Mouse (Mus musculus) neural tube, embryonic 12.5 days (tissue): ENCODE results near the gene Alx3. TPM values are rescaled to one million over a fixed set of nuclear protein-coding genes. Genes with fewer than 3 reads are reported as not detected.

Source experiments
- ATAC-seq: fragments of 200-750 bp; cut with Nextera tagmentation; 2 replicates; pipeline ENCODE4 v1.8.0; 2017; ENCODE audit warnings: low read depth, mild to moderate bottlenecking, moderate TSS enrichment, moderate library complexity; ENCODE audit not compliant: low FRiP score
- H3K27ac ChIP-seq: fragments of 300-500 bp; sonication (generic); 2 replicates; pipeline ENCODE4 v1.5.1; 2016
- H3K27me3 ChIP-seq: fragments of 300-500 bp; sonication (generic); replicated peaks from 2 replicates; pipeline ENCODE4 v1.6.1; 2016; ENCODE audit warnings: mild to moderate bottlenecking
- H3K36me3 ChIP-seq: fragments of 300-500 bp; sonication (generic); 2 replicates; pipeline ENCODE4 v1.6.1; 2016; ENCODE audit warnings: mild to moderate bottlenecking
- H3K4me1 ChIP-seq: fragments of 300-500 bp; sonication (generic); 2 replicates; pipeline ENCODE4 v1.6.1; 2016
- H3K4me2 ChIP-seq: fragments of 300-500 bp; sonication (generic); replicated peaks from 2 replicates; pipeline ENCODE4 v1.6.1; 2016; ENCODE audit warnings: mild to moderate bottlenecking
- H3K4me3 ChIP-seq: fragments of 300-500 bp; sonication (generic); 2 replicates; pipeline ENCODE4 v1.5.1; 2016
- H3K9ac ChIP-seq: fragments of 300-500 bp; sonication (generic); 2 replicates; pipeline ENCODE4 v1.6.1; 2016; ENCODE audit warnings: mild to moderate bottlenecking
- H3K9me3 ChIP-seq: fragments of 300-500 bp; sonication (generic); 2 replicates; pipeline ENCODE4 v1.6.1; 2016; ENCODE audit warnings: mild to moderate bottlenecking
- WGBS: fragments of 180-500 bp; shearing (Covaris S2); methylation state at CpG from one replicate; pipeline ENCODE4 v1.1.7; 2016; 5-methylcytosine and 5-hydroxymethylcytosine counted together
- polyA plus RNA-seq: library from polyadenylated mRNA; unstranded; fragments of >200 nt; fragmentation: Nextera tagmentation; extraction: Ambion mirVana; gene quantifications from 2 replicates; pipeline ENCODE4 v1.2.1, GENCODE M21; 2016

Gene Alx3
- polyA plus RNA-seq, 1 experiment from 2014 or later = 0.33 TPM

DNA sequence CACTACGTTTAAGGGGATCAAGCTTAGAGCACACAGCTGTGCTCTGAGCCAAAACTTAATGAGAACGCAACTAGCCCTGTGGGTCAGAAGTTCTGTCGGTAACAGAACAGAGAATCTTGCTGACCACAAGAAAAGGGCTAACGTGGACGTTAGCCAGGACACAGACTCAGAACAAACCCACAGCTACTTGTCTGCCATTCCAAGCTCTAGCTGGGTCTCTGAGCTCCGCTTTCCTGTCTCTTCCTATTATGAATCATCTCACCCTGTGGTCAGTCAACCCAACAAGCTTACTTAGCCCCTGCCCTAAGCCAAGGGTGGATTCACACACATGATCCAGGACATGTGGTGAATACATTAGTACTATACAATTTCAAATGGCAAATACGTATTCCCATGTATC is 27.1 kb upstream of the Alx3 start:
- H3K9me3 ChIP-seq = no peaks in the 10 kb centered on the region
- WGBS = 88% methylated on average over 7 of the region's 7 CpGs
- no peak overlapping the region for H3K9ac ChIP-seq
- H3K27ac ChIP-seq = no peak overlapping the region
- H3K4me1 ChIP-seq = peaks cover 11% of the 10 kb centered on the region
- H3K36me3 ChIP-seq = no peaks in the 10 kb centered on the region
- H3K4me3 ChIP-seq = no peak overlapping the region
- H3K4me2 ChIP-seq = no peak overlapping the region
- ATAC-seq = no peak
- H3K27me3 ChIP-seq = peaks cover 6% of the 10 kb centered on the region; the same call in 1 of the 2 replicates

GRCm38 (mm10) chr3:107568721-107569120 is 26.1 kb upstream of the Alx3 start:
- 72% methylated on average over 4 of the region's 4 CpGs for WGBS
- Histone ChIP-seq H3K27ac (no peak overlapping the region), H3K4me2 (no peak overlapping the region), H3K9me3 (no peaks in the 10 kb centered on the region), H3K4me3 (no peak overlapping the region), H3K36me3 (no peaks in the 10 kb centered on the region), H3K4me1 (peaks cover 6% of the 10 kb centered on the region), H3K9ac (no peak overlapping the region), H3K27me3 (peaks cover 6% of the 10 kb centered on the region; the same call in 1 of the 2 replicates)
- no peak for ATAC-seq

- no peak overlapping the region for H3K27ac ChIP-seq
Measured at GRCm38 (mm10) chr3:107571205-107571604, 23.6 kb upstream of the Alx3 start.

GRCm38 (mm10) chr3:107576807-107577206 is 18.0 kb upstream of the Alx3 start:
- H3K27me3 ChIP-seq = peaks cover 23% of the 10 kb centered on the region
- no peak overlapping the region for H3K4me3 ChIP-seq
- no peak overlapping the region for H3K27ac ChIP-seq
- no peaks in the 10 kb centered on the region for H3K36me3 ChIP-seq
- H3K4me1 ChIP-seq = no peaks in the 10 kb centered on the region
- H3K9me3 ChIP-seq = no peaks in the 10 kb centered on the region
- no peak overlapping the region for H3K9ac ChIP-seq
- no peak overlapping the region for H3K4me2 ChIP-seq
- 92% methylated on average over 3 of the region's 3 CpGs for WGBS
- ATAC-seq = no peak

More at GRCm38 (mm10) chr3:107571205-107571604, 23.6 kb upstream of the Alx3 start:
- no peaks in the 10 kb centered on the region for H3K9me3 ChIP-seq
- H3K9ac ChIP-seq = no peak overlapping the region
- H3K36me3 ChIP-seq = no peaks in the 10 kb centered on the region
- peaks cover 6% of the 10 kb centered on the region; the same call in 1 of the 2 replicates for H3K27me3 ChIP-seq
- no peak for ATAC-seq
- no peak overlapping the region for H3K4me3 ChIP-seq
- 56% methylated on average over 2 of the region's 2 CpGs for WGBS
- H3K4me1 ChIP-seq = no peaks in the 10 kb centered on the region
- H3K4me2 ChIP-seq = no peak overlapping the region

DNA sequence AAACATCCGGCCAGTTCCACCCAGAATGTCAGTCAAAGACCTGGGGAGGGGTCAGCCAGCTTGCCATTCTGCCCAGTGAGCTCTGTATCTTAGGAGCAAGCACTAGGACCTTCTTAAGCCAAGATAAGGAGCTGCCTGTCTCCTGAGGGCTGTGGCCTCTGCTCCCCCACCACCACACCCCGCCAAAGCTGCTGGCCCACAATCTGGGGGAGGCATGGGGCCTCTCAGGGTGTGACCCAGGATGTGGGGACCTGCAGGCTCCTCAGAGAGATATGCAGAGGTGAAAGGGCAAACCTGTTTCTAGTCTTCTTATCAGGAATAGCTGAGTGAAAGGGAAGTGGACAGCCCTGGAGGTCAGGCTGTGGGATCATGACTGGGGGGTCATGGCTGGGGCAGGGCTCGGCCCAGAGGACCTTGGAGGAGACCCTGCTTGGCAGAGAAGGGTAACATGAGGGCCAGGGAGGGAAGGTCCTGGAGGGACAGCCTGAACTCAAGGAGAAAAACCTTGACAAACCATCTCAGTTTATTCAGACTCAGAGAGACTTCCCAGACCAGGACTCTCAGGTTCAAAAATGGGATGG is 16.9 kb upstream of the Alx3 start:
- no peak overlapping the region for H3K4me3 ChIP-seq
- 47% methylated on average over 3 of the region's 3 CpGs for WGBS
- H3K9me3 ChIP-seq = no peaks in the 10 kb centered on the region
- no peak overlapping the region for H3K27ac ChIP-seq
- H3K27me3 ChIP-seq = peaks cover 34% of the 10 kb centered on the region
- H3K36me3 ChIP-seq = no peaks in the 10 kb centered on the region
- no peak for ATAC-seq
- peaks cover 3% of the 10 kb centered on the region; the same call in 1 of the 2 replicates for H3K4me1 ChIP-seq
- H3K9ac ChIP-seq = no peak overlapping the region
- no peak overlapping the region for H3K4me2 ChIP-seq

GRCm38 (mm10) chr3:107579466-107579865 is 15.4 kb upstream of the Alx3 start:
- Histone ChIP-seq H3K36me3 (no peaks in the 10 kb centered on the region), H3K9me3 (no peaks in the 10 kb centered on the region), H3K27ac (no peak overlapping the region), H3K4me2 (no peak overlapping the region), H3K27me3 (peaks cover 50% of the 10 kb centered on the region), H3K9ac (no peak overlapping the region), H3K4me1 (peaks cover 5% of the 10 kb centered on the region; the same call in 1 of the 2 replicates), H3K4me3 (no peak overlapping the region)
- 5% methylated on average over 4 of the region's 4 CpGs for WGBS
- peak; percentile 53; the same call in 1 of the 2 replicates for ATAC-seq

DNA sequence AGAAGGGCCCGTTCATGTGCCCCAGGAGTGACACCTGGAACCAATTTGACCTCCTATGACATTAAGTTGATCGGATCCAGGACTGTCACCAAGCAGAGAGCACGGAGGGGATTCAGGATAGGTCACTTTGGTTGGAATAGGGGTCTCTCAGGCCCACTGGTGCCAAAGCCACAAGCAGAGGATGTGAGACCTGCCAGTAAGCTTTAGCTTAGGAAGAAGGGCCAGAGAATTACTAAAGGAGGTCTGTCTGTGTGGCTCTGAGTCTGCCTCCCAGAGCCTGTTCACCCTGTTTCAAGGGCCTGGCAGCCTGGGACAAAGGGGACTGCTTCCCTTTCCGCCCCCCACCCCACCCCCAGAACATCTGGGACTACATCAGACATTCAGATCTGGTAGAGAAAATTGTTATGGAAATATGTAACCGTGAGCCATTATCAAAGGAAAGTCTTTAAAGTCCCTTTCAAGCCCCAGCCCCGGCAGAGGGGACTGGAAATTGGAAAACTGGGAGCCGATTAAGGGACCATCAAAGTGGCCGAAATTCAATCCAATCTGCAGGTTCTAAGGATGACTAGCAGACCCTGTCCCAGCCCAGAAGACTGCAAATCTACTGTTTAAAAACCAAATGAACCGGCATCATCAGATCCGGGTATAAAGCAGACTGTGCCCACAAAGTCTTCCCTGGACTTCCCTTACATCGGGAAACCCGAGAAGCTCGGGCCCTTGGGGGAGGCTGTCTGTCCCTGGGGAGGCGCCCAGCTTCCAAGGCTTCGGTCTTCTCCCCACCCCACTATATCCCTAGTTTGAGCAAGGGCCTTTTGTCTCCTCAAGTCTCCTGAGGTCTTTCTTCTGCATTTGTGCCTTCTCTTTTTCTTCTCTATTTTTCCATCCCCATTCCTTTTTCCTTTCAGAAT is 13.5 kb upstream of the Alx3 start:
- Histone ChIP-seq H3K27ac (no peak overlapping the region), H3K27me3 (peaks cover 69% of the 10 kb centered on the region), H3K9me3 (no peaks in the 10 kb centered on the region), H3K4me1 (peaks cover 5% of the 10 kb centered on the region; the same call in 1 of the 2 replicates), H3K4me2 (no peak overlapping the region), H3K4me3 (no peak overlapping the region), H3K36me3 (no peaks in the 10 kb centered on the region), H3K9ac (no peak overlapping the region)
- no peak for ATAC-seq
- 5% methylated on average over 15 of the region's 15 CpGs for WGBS

DNA sequence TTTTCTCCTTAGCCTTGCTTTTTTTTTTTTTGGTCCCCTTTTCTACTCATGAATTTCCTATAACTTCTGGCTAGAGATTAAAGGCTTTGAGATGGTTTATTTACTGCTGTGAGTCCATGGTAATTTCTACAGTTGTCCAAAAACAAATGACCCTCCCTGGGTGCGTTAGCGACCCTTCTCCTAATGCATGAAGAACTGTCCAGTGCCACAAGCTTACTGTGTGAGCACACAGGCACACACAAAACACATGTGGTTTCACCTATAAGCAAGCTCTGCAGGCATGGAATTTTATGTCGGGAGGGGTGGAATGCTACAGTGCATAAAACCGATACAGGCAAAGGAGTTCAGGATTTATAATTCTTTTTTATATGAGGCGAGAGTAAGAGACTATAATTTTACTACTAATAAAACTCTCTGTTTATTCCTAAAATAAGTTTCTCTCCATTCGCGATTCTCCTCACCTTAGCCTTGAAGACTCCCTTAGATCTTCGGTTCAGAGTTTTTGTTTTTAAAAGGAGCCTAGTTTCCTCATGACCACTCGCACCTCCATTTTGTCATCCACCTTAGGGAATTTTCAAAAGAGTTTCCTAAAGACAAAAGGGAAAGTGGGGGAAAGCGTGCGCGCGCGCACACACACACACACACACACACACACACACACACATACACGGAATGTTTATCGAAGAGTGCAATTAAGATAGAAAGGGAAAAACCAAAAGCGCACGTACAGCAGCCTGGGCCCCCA is 12.5 kb upstream of the Alx3 start:
- peak overlapping the region; percentile 15; the same call in 1 of the 2 replicates for H3K4me3 ChIP-seq
- no peaks in the 10 kb centered on the region for H3K36me3 ChIP-seq
- peaks cover 5% of the 10 kb centered on the region; the same call in 1 of the 2 replicates for H3K4me1 ChIP-seq
- 3% methylated on average over 18 of the region's 18 CpGs for WGBS
- peaks cover 76% of the 10 kb centered on the region for H3K27me3 ChIP-seq
- no peak overlapping the region for H3K9ac ChIP-seq
- peak overlapping the region; percentile 56 for H3K4me2 ChIP-seq
- no peaks in the 10 kb centered on the region for H3K9me3 ChIP-seq
- no peak overlapping the region for H3K27ac ChIP-seq
- no peak for ATAC-seq

DNA sequence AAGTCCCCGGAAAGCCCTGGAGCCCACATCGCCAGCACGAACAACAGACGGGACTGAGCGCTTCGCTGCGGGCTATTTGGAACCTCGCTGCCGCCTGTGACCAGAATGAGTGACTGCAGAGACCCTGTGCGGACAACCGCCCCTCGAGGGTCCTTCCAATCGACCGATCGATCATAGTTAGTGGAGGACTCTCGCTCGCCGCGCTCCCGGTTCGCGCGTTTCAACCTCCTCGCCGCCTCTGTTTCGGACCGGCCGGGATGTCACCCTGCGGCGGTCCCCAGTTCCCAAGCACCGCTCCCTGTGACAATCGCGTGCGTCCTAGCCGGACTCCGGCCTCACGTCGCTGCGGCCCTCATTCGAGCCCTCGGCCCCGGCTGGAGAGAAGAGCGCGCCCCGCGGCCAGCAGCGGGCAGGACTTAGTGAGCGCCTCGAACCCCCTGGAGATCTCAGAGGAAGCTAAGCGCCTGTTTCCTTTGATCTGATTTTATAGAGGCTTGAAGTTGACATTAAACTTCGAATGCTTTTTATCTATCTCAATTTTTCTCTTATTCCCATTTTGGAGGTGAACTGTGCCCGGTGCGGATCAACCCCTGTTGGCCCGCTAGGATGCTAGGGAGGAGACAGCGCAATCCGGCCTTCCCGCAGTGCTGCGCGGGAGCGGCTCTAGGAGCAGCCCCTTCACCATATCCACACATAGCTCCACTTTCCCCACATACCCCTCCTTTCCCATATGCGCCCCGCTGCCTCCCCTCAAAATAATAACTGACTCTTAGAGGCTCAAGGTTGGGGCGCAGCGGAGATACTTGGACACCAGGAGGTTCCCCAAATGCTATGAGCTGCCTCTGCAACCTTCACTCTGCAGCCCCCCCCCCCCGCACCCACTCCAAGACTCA is 11.7 kb upstream of the Alx3 start:
- 1% methylated on average over 65 of the region's 65 CpGs for WGBS
- Histone ChIP-seq H3K4me1 (peaks cover 5% of the 10 kb centered on the region; the same call in 1 of the 2 replicates), H3K36me3 (no peaks in the 10 kb centered on the region), H3K27me3 (peaks cover 82% of the 10 kb centered on the region), H3K9ac (no peak overlapping the region), H3K4me2 (peak overlapping the region; percentile 56), H3K4me3 (peak overlapping the region; percentile 15), H3K27ac (no peak overlapping the region), H3K9me3 (no peaks in the 10 kb centered on the region)
- no peak for ATAC-seq

GRCm38 (mm10) chr3:107583893-107584292 is 10.9 kb upstream of the Alx3 start:
- 6% methylated on average over 1 of the region's 1 CpGs for WGBS
- peaks cover 85% of the 10 kb centered on the region for H3K27me3 ChIP-seq
- no peak overlapping the region for H3K4me3 ChIP-seq
- no peak overlapping the region for H3K4me2 ChIP-seq
- no peak overlapping the region for H3K9ac ChIP-seq
- H3K36me3 ChIP-seq = no peaks in the 10 kb centered on the region
- no peaks in the 10 kb centered on the region for H3K9me3 ChIP-seq
- H3K4me1 ChIP-seq = peaks cover 5% of the 10 kb centered on the region; the same call in 1 of the 2 replicates
- no peak for ATAC-seq
- no peak overlapping the region for H3K27ac ChIP-seq

DNA sequence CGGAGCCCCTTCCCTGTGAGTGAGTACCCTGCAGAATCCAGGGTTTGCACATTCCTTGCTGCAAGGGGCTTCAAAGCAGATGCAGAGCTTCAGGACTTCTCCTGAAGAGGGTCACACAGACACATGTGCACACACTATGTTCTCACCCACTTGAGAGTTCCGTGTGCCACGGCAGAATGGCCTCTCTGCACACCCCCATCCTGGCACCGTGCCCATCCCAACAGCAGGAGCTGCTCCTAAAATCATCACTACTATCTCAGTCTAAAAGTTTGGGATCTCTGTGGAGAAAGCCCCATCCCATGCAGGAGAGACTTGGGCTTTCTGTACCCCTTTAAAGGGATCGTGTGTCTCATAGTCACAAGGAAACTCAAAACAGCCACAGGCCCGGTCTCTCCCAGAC is 8.3 kb upstream of the Alx3 start:
- Histone ChIP-seq H3K36me3 (no peaks in the 10 kb centered on the region), H3K4me2 (no peak overlapping the region), H3K9ac (no peak overlapping the region), H3K27me3 (peaks cover 79% of the 10 kb centered on the region), H3K4me1 (peaks cover 5% of the 10 kb centered on the region; the same call in 1 of the 2 replicates), H3K4me3 (no peak overlapping the region), H3K9me3 (no peaks in the 10 kb centered on the region), H3K27ac (no peak overlapping the region)
- ATAC-seq = no peak
- WGBS = 84% methylated on average over 6 of the region's 6 CpGs
